Mouse (Mus musculus): ENCODE measurements around the gene H2-Ke6.
"Not testable (repeated sequence)": the region's sequence is repeated elsewhere in the genome, so short reads cannot be mapped to it uniquely, and the experiment has no call there.

H2-Ke6 gene

GRCm38 (mm10) chr17:34029890-34030595 is 2.2 kb upstream of the H2-Ke6 start:
- no peak for ATAC-seq (ENCODE audit: insufficient number of reproducible peaks, low FRiP score, low TSS enrichment)

GRCm38 (mm10) chr17:34029150-34029889 is 1.5 kb upstream of the H2-Ke6 start:
- ATAC-seq (ENCODE audit: insufficient number of reproducible peaks, low FRiP score, low TSS enrichment), result no peak

GRCm38 (mm10) chr17:34028501-34029149 is 765 bp upstream of the H2-Ke6 start:
- ATAC-seq (ENCODE audit: insufficient number of reproducible peaks, low FRiP score, low TSS enrichment), result no peak

- no peak for ATAC-seq (ENCODE audit: insufficient number of reproducible peaks, low FRiP score, low TSS enrichment)
These were observed 774 bp downstream of the H2-Ke6 start for GRCm38 (mm10) chr17:34026917-34027655.

GRCm38 (mm10) chr17:34026221-34026620 is 1.6 kb downstream of the H2-Ke6 start:
- ATAC-seq (ENCODE audit: insufficient number of reproducible peaks, low FRiP score, low TSS enrichment), result no peak

- ATAC-seq (ENCODE audit: insufficient number of reproducible peaks, low FRiP score, low TSS enrichment), result no peak
These were observed 2.1 kb downstream of the H2-Ke6 start for GRCm38 (mm10) chr17:34025756-34026151.

GRCm38 (mm10) chr17:34024861-34025755 is 2.8 kb downstream of the H2-Ke6 start:
- ATAC-seq (ENCODE audit: insufficient number of reproducible peaks, low FRiP score, low TSS enrichment), result no peak

- peak; percentile 46 for ATAC-seq (ENCODE audit: insufficient number of reproducible peaks, low FRiP score, low TSS enrichment)
These were observed 3.5 kb downstream of the H2-Ke6 start, which contains the start of gene Ring1 for GRCm38 (mm10) chr17:34024317-34024821. Ring1 (minus strand) TSS chr17:34024680.

- ATAC-seq (ENCODE audit: insufficient number of reproducible peaks, low FRiP score, low TSS enrichment), result no peak
These were observed 4.2 kb downstream of the H2-Ke6 start for GRCm38 (mm10) chr17:34023678-34024077.

- ATAC-seq (ENCODE audit: insufficient number of reproducible peaks, low FRiP score, low TSS enrichment), result no peak
These were observed 4.9 kb downstream of the H2-Ke6 start for GRCm38 (mm10) chr17:34022987-34023386.

GRCm38 (mm10) chr17:34022414-34022783 is 5.5 kb downstream of the H2-Ke6 start:
- no peak for ATAC-seq (ENCODE audit: insufficient number of reproducible peaks, low FRiP score, low TSS enrichment)

GRCm38 (mm10) chr17:34021539-34022413 is 6.1 kb downstream of the H2-Ke6 start:
- ATAC-seq (ENCODE audit: insufficient number of reproducible peaks, low FRiP score, low TSS enrichment), result no peak

GRCm38 (mm10) chr17:34013436-34013835 is 14.4 kb downstream of the H2-Ke6 start:
- no peak for ATAC-seq (ENCODE audit: insufficient number of reproducible peaks, low FRiP score, low TSS enrichment)

GRCm38 (mm10) chr17:34010156-34010555 is 17.7 kb downstream of the H2-Ke6 start:
- ATAC-seq (ENCODE audit: insufficient number of reproducible peaks, low FRiP score, low TSS enrichment), result no peak

GRCm38 (mm10) chr17:34006570-34006969 is 21.3 kb downstream of the H2-Ke6 start:
- no peak for ATAC-seq (ENCODE audit: insufficient number of reproducible peaks, low FRiP score, low TSS enrichment)

GRCm38 (mm10) chr17:34003426-34003825 is 24.4 kb downstream of the H2-Ke6 start:
- no peak for ATAC-seq (ENCODE audit: insufficient number of reproducible peaks, low FRiP score, low TSS enrichment)

GRCm38 (mm10) chr17:34000796-34001195 is 27.1 kb downstream of the H2-Ke6 start:
- ATAC-seq (ENCODE audit: insufficient number of reproducible peaks, low FRiP score, low TSS enrichment), result not testable (repeated sequence)

- peak; percentile 81; the same call in 1 of the 2 replicates for ATAC-seq (ENCODE audit: insufficient number of reproducible peaks, low FRiP score, low TSS enrichment)
These were observed 27.7 kb downstream of the H2-Ke6 start, which contains the start of gene H2-K1 for GRCm38 (mm10) chr17:34000150-34000537. H2-K1 (minus strand) TSS chr17:34000347.
